ENCODE assay signal across 17 mouse cellular contexts in genomic region chr17:5483456-5483855, GRCm38 (mm10).
"Had no signal": no experiment of that assay in that cellular context is flagged by ENCODE, and none has a peak within 500 bp of the region (broad histone marks: within the 10 kb centered on the region; RNA-seq: fewer than 3 reads in every experiment).

No protein-coding gene starts in this region.

- DNase-seq: kidney, adult 8-10 months; kidney, postnatal 25 days; layer of hippocampus, adult 9-11 months; liver, embryonic 13.5 days; lung, adult 2 months; lung, postnatal 14 days; lung, postnatal 4 days; thymus, adult 2 months; thymus, postnatal 14 days; thymus, postnatal 4 days had no signal

- H3K4me3 ChIP-seq: layer of hippocampus, adult 2 months; left cerebral cortex, adult 2 months; liver, embryonic 13.5 days; midbrain, embryonic 12.5 days; midbrain, embryonic 15.5 days; neural tube, embryonic 12.5 days; neural tube, embryonic 15.5 days had no signal

- H3K4me1 ChIP-seq: midbrain, embryonic 12.5 days; midbrain, embryonic 15.5 days; neural tube, embryonic 12.5 days; neural tube, embryonic 15.5 days had no signal

- H3K9ac ChIP-seq: liver, embryonic 13.5 days; midbrain, embryonic 12.5 days; midbrain, embryonic 15.5 days; neural tube, embryonic 12.5 days; neural tube, embryonic 15.5 days had no signal

- H3K27ac ChIP-seq: layer of hippocampus, adult 2 months; left cerebral cortex, adult 2 months; midbrain, embryonic 12.5 days; midbrain, embryonic 15.5 days; neural tube, embryonic 12.5 days; neural tube, embryonic 15.5 days; stomach, postnatal 0 days had no signal

- H3K4me2 ChIP-seq: liver, embryonic 13.5 days; midbrain, embryonic 12.5 days; midbrain, embryonic 15.5 days; neural tube, embryonic 12.5 days; neural tube, embryonic 15.5 days had no signal

- H3K27me3 ChIP-seq: midbrain, embryonic 15.5 days; neural tube, embryonic 12.5 days; neural tube, embryonic 15.5 days had no signal

- H3K9me3 ChIP-seq: midbrain, embryonic 12.5 days; midbrain, embryonic 15.5 days; neural tube, embryonic 12.5 days; neural tube, embryonic 15.5 days had no signal

- H3K36me3 ChIP-seq: liver, embryonic 13.5 days; midbrain, embryonic 12.5 days; midbrain, embryonic 15.5 days; neural tube, embryonic 12.5 days; neural tube, embryonic 15.5 days had no signal

- ATAC-seq: midbrain, embryonic 15.5 days had no signal
